Mouse (Mus musculus) midbrain, embryonic 11.5 days (tissue): Measurements from ENCODE around the gene Ssr4. TPM values are rescaled to one million over a fixed set of nuclear protein-coding genes. Genes with fewer than 3 reads are reported as not detected.

Experiments used
- ATAC-seq: fragments of 200-750 bp; cut with Nextera tagmentation; 2 replicates; pipeline ENCODE4 v1.8.0; 2017; ENCODE audit warnings: moderate TSS enrichment, moderate library complexity; ENCODE audit not compliant: low FRiP score
- DNase-seq: peaks from one replicate; pipeline ENCODE4 v3.0.0; 2015; ENCODE audit warnings: low spot score; ENCODE audit errors: missing footprints
- H3K27ac ChIP-seq: fragments of 300-500 bp; sonication (generic); 2 replicates; pipeline ENCODE4 v1.5.1; 2014; ENCODE audit warnings: low read depth, low read length
- H3K27me3 ChIP-seq: fragments of 300-500 bp; sonication (generic); 2 replicates; pipeline ENCODE4 v1.6.1; 2014; ENCODE audit warnings: mild to moderate bottlenecking, low read length, moderate library complexity, mixed read lengths; ENCODE audit not compliant: control insufficient read depth, insufficient read depth
- H3K36me3 ChIP-seq: fragments of 300-500 bp; sonication (generic); 2 replicates; pipeline ENCODE4 v1.6.1; 2014; ENCODE audit warnings: mild to moderate bottlenecking, low read length, moderate library complexity, mixed read lengths; ENCODE audit not compliant: control insufficient read depth, insufficient read depth
- H3K4me1 ChIP-seq: fragments of 300-500 bp; sonication (generic); 2 replicates; pipeline ENCODE4 v1.6.1; 2014; ENCODE audit warnings: low read length; ENCODE audit not compliant: control insufficient read depth, insufficient read depth
- H3K4me2 ChIP-seq: fragments of 300-500 bp; sonication (generic); 2 replicates; pipeline ENCODE4 v1.6.1; 2014; ENCODE audit warnings: mild to moderate bottlenecking, moderate library complexity
- H3K4me3 ChIP-seq: fragments of 300-500 bp; sonication (generic); 2 replicates; pipeline ENCODE4 v1.5.1; 2014; ENCODE audit warnings: low read depth, low read length
- H3K9ac ChIP-seq: fragments of 300-500 bp; sonication (generic); 2 replicates; pipeline ENCODE4 v1.6.1; 2014; ENCODE audit warnings: low read length
- H3K9me3 ChIP-seq: fragments of 300-500 bp; sonication (generic); 2 replicates; pipeline ENCODE4 v1.6.1; 2016; ENCODE audit warnings: low read length; ENCODE audit not compliant: control insufficient read depth
- WGBS: fragments of 180-500 bp; shearing (Covaris S2); extraction: QIAGEN DNeasy Blood & Tissue Kit; methylation state at CpG from one replicate; pipeline ENCODE4 v1.1.7; 2014; 5-methylcytosine and 5-hydroxymethylcytosine counted together
- polyA plus RNA-seq: library from polyadenylated mRNA; unstranded; fragments of >200 nt; fragmentation: Nextera tagmentation; extraction: Ambion mirVana; gene quantifications from 2 replicates; pipeline ENCODE4 v1.2.1, GENCODE M21; 2014

Gene Ssr4
- polyA plus RNA-seq, 1 experiment from 2014 or later = 125 TPM

GRCm38 (mm10) chrX:73765311-73765710 lies 21.5 kb upstream of the Ssr4 start:
- Histone ChIP-seq H3K9me3 (no peaks in the 10 kb centered on the region), H3K9ac (no peak overlapping the region), H3K36me3 (no peaks in the 10 kb centered on the region), H3K27ac (no peak overlapping the region), H3K27me3 (no peaks in the 10 kb centered on the region), H3K4me2 (no peak overlapping the region), H3K4me1 (no peaks in the 10 kb centered on the region), H3K4me3 (no peak overlapping the region)
- WGBS = 56% methylated on average over 1 of the region's 1 CpGs
- ATAC-seq (no peak), DNase-seq (no peak)

- ATAC-seq (no peak), DNase-seq (no peak)
- Histone ChIP-seq H3K9me3 (no peaks in the 10 kb centered on the region), H3K4me2 (no peak overlapping the region), H3K27me3 (no peaks in the 10 kb centered on the region), H3K9ac (no peak overlapping the region), H3K4me1 (no peaks in the 10 kb centered on the region), H3K36me3 (no peaks in the 10 kb centered on the region), H3K4me3 (no peak overlapping the region), H3K27ac (no peak overlapping the region)
- WGBS = 63% methylated on average over 9 of the region's 9 CpGs
Measured at GRCm38 (mm10) chrX:73767267-73767666, 19.6 kb upstream of the Ssr4 start.

GRCm38 (mm10) chrX:73774168-73774760 lies 12.6 kb upstream of the Ssr4 start, which contains the start of gene Srpk3:
Srpk3 (plus strand) TSS chrX:73774405.
- no peak within 1 kb of the TSS for H3K27ac ChIP-seq
- H3K4me1 ChIP-seq = no peaks in the 10 kb centered on the region
- H3K9ac ChIP-seq = no peak within 1 kb of the TSS
- DNase-seq (no peak), ATAC-seq (0 out of 2 replicates have a peak, but pooled peaks have one; percentile 34)
- H3K36me3 ChIP-seq = 0 out of 2 replicates have a peak, but pooled peaks cover under 1% of the 10 kb centered on the region
- 70% methylated on average over 9 of the region's 9 CpGs for WGBS
- H3K4me2 ChIP-seq = no peak within 1 kb of the TSS
- H3K9me3 ChIP-seq = no peaks in the 10 kb centered on the region
- H3K27me3 ChIP-seq = no peaks in the 10 kb centered on the region
- no peak within 1 kb of the TSS for H3K4me3 ChIP-seq

DNA sequence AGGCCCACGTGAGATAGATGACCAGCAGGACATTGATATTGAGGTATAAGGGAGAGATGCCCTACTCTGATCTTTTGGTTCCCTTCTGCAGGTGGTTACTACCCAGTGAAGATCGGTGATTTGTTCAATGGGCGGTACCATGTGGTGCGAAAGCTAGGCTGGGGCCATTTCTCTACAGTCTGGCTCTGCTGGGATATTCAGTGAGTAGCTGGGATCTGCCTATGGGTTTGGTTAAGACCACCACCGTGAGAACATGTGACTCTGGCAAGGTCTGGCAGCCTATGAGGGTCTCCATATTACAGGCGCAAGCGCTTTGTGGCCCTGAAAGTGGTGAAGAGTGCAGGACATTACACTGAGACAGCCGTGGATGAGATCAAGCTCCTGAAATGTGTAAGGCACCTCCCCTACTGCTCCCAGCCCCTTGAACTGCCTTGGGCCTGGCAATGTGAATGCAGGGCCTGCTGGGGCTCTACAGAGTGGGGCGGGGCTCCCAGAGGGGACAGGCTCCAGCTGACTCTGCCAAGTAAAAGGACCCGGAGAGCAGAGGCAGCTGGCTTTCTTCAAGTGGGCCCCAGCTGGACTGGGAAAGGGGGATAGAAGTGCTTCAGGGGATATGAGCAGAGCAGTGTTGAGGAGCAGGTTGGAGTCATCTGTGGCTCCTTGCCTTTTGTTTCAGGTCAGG lies 11.9 kb upstream of the Ssr4 start:
- WGBS = 74% methylated on average over 10 of the region's 10 CpGs
- ATAC-seq (peak; percentile 44; the same call in 1 of the 2 replicates), DNase-seq (no peak)
- Histone ChIP-seq H3K9me3 (no peaks in the 10 kb centered on the region), H3K27me3 (no peaks in the 10 kb centered on the region), H3K4me1 (no peaks in the 10 kb centered on the region), H3K36me3 (peaks cover 6% of the 10 kb centered on the region; the same call in 1 of the 2 replicates), H3K9ac (no peak overlapping the region), H3K27ac (no peak overlapping the region), H3K4me3 (no peak overlapping the region), H3K4me2 (no peak overlapping the region)

DNA sequence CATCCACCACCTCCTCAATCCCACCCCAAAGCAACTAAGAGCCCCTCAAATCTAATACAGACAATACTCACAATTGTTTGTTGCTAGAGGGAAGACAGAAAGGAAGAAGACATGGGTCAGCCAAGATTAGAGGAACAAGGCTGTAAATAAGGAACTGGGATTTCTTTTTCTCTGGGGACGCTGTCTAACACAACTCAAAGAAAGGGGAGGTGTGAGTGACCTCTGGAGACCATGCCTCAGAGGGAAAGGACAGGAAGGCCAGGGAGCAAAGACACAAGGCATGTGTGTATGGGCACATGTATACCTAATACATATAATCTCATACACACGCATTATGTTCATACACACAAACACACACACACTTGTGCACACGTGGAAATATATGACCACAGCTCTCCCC lies 4.6 kb upstream of the Ssr4 start:
- WGBS = 87% methylated on average over 3 of the region's 3 CpGs
- Histone ChIP-seq H3K4me3 (no peak overlapping the region), H3K9me3 (no peaks in the 10 kb centered on the region), H3K27me3 (no peaks in the 10 kb centered on the region), H3K4me2 (no peak overlapping the region), H3K4me1 (peaks cover 2% of the 10 kb centered on the region; the same call in 1 of the 2 replicates), H3K27ac (no peak overlapping the region), H3K9ac (no peak overlapping the region), H3K36me3 (peaks cover 9% of the 10 kb centered on the region; the same call in 1 of the 2 replicates)
- DNase-seq = no peak
- no peak for ATAC-seq

GRCm38 (mm10) chrX:73785666-73786065 lies 1.2 kb upstream of the Ssr4 start:
- Histone ChIP-seq H3K4me3 (peak overlapping the region; percentile 52), H3K27ac (no peak overlapping the region), H3K36me3 (no peaks in the 10 kb centered on the region), H3K27me3 (no peaks in the 10 kb centered on the region), H3K9ac (peak overlapping the region; percentile 64), H3K4me1 (peaks cover 2% of the 10 kb centered on the region; the same call in 1 of the 2 replicates), H3K4me2 (peak overlapping the region; percentile 48), H3K9me3 (no peaks in the 10 kb centered on the region)
- no peak for DNase-seq
- ATAC-seq = no peak

DNA sequence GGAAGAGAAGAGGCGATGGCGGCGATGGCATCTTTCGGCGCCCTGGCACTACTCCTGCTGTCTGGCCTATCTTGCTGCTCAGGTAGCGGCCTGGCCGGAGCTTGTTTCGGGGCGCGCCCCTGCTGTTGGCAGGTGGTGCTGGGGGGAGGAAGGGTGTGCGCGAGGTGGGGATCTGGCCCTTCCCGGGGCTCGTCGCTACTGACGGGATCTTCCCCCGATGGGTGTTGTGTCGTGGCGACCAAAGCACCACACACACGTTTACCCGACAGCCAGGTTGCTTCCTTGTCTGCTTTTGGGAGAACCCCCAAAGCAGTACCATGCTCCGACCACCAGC lies 364 bp downstream of the Ssr4 start:
- Histone ChIP-seq H3K4me2 (peak overlapping the region; percentile 41), H3K36me3 (no peaks in the 10 kb centered on the region), H3K9ac (peak overlapping the region; percentile 74), H3K9me3 (no peaks in the 10 kb centered on the region), H3K4me1 (peaks cover 2% of the 10 kb centered on the region; the same call in 1 of the 2 replicates), H3K4me3 (peak overlapping the region; percentile 52), H3K27ac (0 out of 2 replicates have a peak overlapping the region, but pooled peaks have one; percentile 40), H3K27me3 (no peaks in the 10 kb centered on the region)
- DNase-seq (no peak), ATAC-seq (no peak)
- 20% methylated on average over 21 of the region's 22 CpGs for WGBS

DNA sequence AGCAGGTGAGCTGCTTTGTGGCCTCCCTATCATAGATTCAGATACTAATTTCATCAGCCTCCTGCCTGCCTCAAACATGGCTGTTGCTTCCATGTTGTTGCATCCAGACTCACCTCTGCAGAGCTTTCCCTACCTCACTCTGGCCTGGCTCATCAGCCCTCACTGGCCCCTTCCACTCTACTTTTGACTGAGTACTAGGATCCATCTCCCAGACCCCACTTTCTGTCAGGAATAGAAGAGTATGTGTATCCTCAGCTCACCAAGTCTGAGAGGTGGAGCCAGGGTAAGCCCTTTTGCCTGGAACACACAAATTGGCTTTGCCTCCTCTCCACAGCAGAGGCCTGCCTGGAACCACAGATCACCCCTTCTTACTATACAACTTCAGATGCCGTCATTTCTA lies 1.7 kb downstream of the Ssr4 start:
- Histone ChIP-seq H3K4me2 (no peak overlapping the region), H3K9ac (no peak overlapping the region), H3K4me1 (peaks cover 2% of the 10 kb centered on the region; the same call in 1 of the 2 replicates), H3K4me3 (no peak overlapping the region), H3K27ac (no peak overlapping the region), H3K9me3 (no peaks in the 10 kb centered on the region), H3K36me3 (no peaks in the 10 kb centered on the region), H3K27me3 (no peaks in the 10 kb centered on the region)
- WGBS = 85% methylated on average over 1 of the region's 1 CpGs
- DNase-seq (no peak), ATAC-seq (no peak)

DNA sequence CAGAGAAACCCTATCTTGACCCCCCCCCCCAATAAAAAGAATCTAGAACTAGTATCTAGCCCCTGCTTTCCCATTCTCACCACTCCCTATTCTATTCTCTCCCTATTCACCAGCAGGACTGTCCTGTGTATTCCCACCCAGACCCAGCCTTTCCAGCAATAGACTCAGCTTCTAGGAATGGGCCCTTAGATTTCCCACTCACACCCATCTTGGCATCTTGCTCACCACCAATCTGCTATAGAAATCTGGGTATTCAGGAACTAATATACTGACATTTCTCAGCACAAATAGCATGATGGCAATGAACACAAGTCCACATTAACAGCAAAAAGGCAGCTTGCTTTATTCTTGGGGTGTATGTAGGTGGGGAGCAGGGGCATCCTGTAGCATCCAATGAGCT lies 6.2 kb downstream of the Ssr4 start:
- DNase-seq = no peak
- ATAC-seq = no peak
- Histone ChIP-seq H3K36me3 (no peaks in the 10 kb centered on the region), H3K9me3 (no peaks in the 10 kb centered on the region), H3K27me3 (no peaks in the 10 kb centered on the region), H3K4me3 (no peak overlapping the region), H3K4me1 (no peaks in the 10 kb centered on the region), H3K9ac (no peak overlapping the region), H3K27ac (no peak overlapping the region), H3K4me2 (no peak overlapping the region)
